In the genomic region with DNA sequence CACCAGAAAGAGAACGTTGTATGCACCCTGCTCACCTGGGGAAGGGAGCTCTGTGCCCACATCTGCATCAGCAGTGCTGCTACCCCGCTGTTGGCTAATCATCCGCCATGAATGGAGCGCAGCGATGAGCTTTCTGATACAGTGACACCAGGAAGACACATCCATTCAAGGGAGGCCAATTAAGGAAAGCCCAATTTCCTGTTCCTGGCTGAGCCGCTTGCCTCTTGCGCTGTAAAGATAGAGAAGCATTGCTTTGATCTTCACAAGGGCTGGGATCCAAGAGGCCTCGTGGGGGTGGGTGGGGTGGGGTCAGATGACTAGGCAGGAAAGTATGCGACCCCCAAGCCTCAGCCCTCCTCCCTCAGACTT, we compare ENCODE assay signal across 8 mouse cellular contexts. TPM values are rescaled to one million over a fixed set of nuclear protein-coding genes. Genes with fewer than 3 reads are reported as not detected.
DNase-seq lines count a peak whose midpoint lies in the region; ATAC-seq and TF ChIP-seq lines count a peak whose summit lies in the region.

No protein-coding gene starts in this region.

- no peaks in the 10 kb centered on the region for H3K27me3 ChIP-seq in liver, postnatal 0 days (ENCODE audit: insufficient read depth, low read length)
- no peaks in the 10 kb centered on the region for H3K27me3 ChIP-seq in hindbrain, embryonic 15.5 days
- H3K27me3 ChIP-seq in neural tube, embryonic 13.5 days, result no peaks in the 10 kb centered on the region

- no peak overlapping the region for H3K4me2 ChIP-seq in liver, postnatal 0 days (ENCODE audit: low read depth, low read length)
- peak overlapping the region; percentile 2; the same call in 1 of the 2 replicates for H3K4me2 ChIP-seq in hindbrain, embryonic 15.5 days
- H3K4me2 ChIP-seq in neural tube, embryonic 13.5 days, result peak overlapping the region; percentile 20; the same call in 1 of the 2 replicates

- no peak for ATAC-seq in liver, postnatal 0 days
- peak; percentile 20; the same call in 1 of the 2 replicates for ATAC-seq in hindbrain, embryonic 15.5 days (ENCODE audit: low FRiP score, low read depth)
- 0 out of 2 replicates have a peak, but pooled peaks have one; percentile 10 for ATAC-seq in neural tube, embryonic 13.5 days (ENCODE audit: low read depth)

- H3K27ac ChIP-seq in liver, postnatal 0 days (ENCODE audit: low read depth), result no peak overlapping the region
- peak overlapping the region; percentile 84 for H3K27ac ChIP-seq in hindbrain, embryonic 15.5 days (replicated peaks)
- peak overlapping the region; percentile 91 for H3K27ac ChIP-seq in neural tube, embryonic 13.5 days (replicated peaks)

- no peak for TF ChIP-seq EP300 in liver, postnatal 0 days (IDR thresholded peaks at IDR 0.05; ENCODE audit: low read depth)

- H3K36me3 ChIP-seq in liver, postnatal 0 days (replicated peaks; ENCODE audit: insufficient read depth, low read length), result no peaks in the 10 kb centered on the region
- H3K36me3 ChIP-seq in hindbrain, embryonic 15.5 days, result peaks cover under 1% of the 10 kb centered on the region; the same call in 1 of the 2 replicates
- peaks cover 4% of the 10 kb centered on the region for H3K36me3 ChIP-seq in neural tube, embryonic 13.5 days

- peaks cover 23% of the 10 kb centered on the region for H3K4me1 ChIP-seq in liver, postnatal 0 days (ENCODE audit: insufficient read depth)
- H3K4me1 ChIP-seq in hindbrain, embryonic 15.5 days (replicated peaks), result peaks cover 67% of the 10 kb centered on the region
- H3K4me1 ChIP-seq in neural tube, embryonic 13.5 days (replicated peaks), result peaks cover 72% of the 10 kb centered on the region

- 27% methylated on average over 9 of the region's 9 CpGs for WGBS in liver, postnatal 0 days (ENCODE audit: insufficient replicate concordance)
- 8% methylated on average over 9 of the region's 9 CpGs for WGBS in hindbrain, embryonic 15.5 days
- 7% methylated on average over 9 of the region's 9 CpGs for WGBS in neural tube, embryonic 13.5 days

- H3K9me3 ChIP-seq in liver, postnatal 0 days (ENCODE audit: low read length), result no peaks in the 10 kb centered on the region
- H3K9me3 ChIP-seq in hindbrain, embryonic 15.5 days, result no peaks in the 10 kb centered on the region
- no peaks in the 10 kb centered on the region for H3K9me3 ChIP-seq in neural tube, embryonic 13.5 days

- DNase-seq in liver, result peak; percentile 43
- DNase-seq in liver, postnatal 0 days, result no peak
- peak; percentile 56 for DNase-seq in embryo, embryonic 10 days (ENCODE audit: low spot score)
- no peak for DNase-seq in right cerebral cortex, postnatal 10 days (ENCODE audit: low spot score in 2 of 2)
- no peak for DNase-seq in right cerebral cortex, postnatal 25 days
- DNase-seq in cerebellum, postnatal 4 days (ENCODE audit: low spot score in 2 of 2), result no peak

- no peak overlapping the region for H3K9ac ChIP-seq in liver, postnatal 0 days (replicated peaks)
- no peak overlapping the region for H3K9ac ChIP-seq in hindbrain, embryonic 15.5 days
- peak overlapping the region; percentile 22; the same call in 1 of the 2 replicates for H3K9ac ChIP-seq in neural tube, embryonic 13.5 days

- TF ChIP-seq CTCF in liver, postnatal 0 days (IDR thresholded peaks at IDR 0.05; ENCODE audit: low read depth), result no peak

- H3K4me3 ChIP-seq in liver, postnatal 0 days (ENCODE audit: low read depth, low read length), result no peak overlapping the region
- no peak overlapping the region for H3K4me3 ChIP-seq in hindbrain, embryonic 15.5 days
- H3K4me3 ChIP-seq in neural tube, embryonic 13.5 days, result no peak overlapping the region

RNA-seq across cellular contexts. Expression of gene Gramd4, which starts 55.8 kb away (rescaled TPM):
- 3.2 and 3.7 TPM in 2 replicates for polyA plus RNA-seq in liver, postnatal 0 days (2015; fragmentation: Nextera tagmentation; extraction: Ambion mirVana)
- polyA plus RNA-seq in hindbrain, embryonic 15.5 days (2015; fragmentation: Nextera tagmentation; extraction: Ambion mirVana), result 31.6 and 33.4 TPM in 2 replicates
- polyA plus RNA-seq in neural tube, embryonic 13.5 days (2015; fragmentation: Nextera tagmentation; extraction: Ambion mirVana), result 32.5 TPM in 2 replicates

Comparison
In these comparisons a context has a peak if more than half of its experiments do, and no peak if none do; other contexts are left out.
1. DNase-seq: peak in liver (single experiment) and embryo, embryonic 10 days (single experiment); none in liver, postnatal 0 days (single experiment), right cerebral cortex, postnatal 10 days (0 of 2), right cerebral cortex, postnatal 25 days (single experiment) and cerebellum, postnatal 4 days (0 of 2).